Mouse (Mus musculus) c-Kit-negative CD71-positive TER-119-positive erythroid progenitor cells, embryonic 14.5 days (primary cell): Measurements from ENCODE around the gene Surf6.

Experiments used
- DNase-seq: peaks from one replicate; pipeline ENCODE4 v3.0.0-alpha.2; 2013; ENCODE audit warnings: low read depth, low spot score

Surf6 gene

GRCm38 (mm10) chr2:26902467-26903220, at the start of gene Surf6:
Surf6 (minus strand) TSS chr2:26902879.
- peak; percentile 69 for DNase-seq

GRCm38 (mm10) chr2:26952193-26952592, 49.5 kb upstream of the Surf6 start:
- no peak for DNase-seq

GRCm38 (mm10) chr2:26951346-26951905, 48.7 kb upstream of the Surf6 start:
- no peak for DNase-seq

GRCm38 (mm10) chr2:26950411-26950810, 47.7 kb upstream of the Surf6 start:
- DNase-seq: no peak

DNA sequence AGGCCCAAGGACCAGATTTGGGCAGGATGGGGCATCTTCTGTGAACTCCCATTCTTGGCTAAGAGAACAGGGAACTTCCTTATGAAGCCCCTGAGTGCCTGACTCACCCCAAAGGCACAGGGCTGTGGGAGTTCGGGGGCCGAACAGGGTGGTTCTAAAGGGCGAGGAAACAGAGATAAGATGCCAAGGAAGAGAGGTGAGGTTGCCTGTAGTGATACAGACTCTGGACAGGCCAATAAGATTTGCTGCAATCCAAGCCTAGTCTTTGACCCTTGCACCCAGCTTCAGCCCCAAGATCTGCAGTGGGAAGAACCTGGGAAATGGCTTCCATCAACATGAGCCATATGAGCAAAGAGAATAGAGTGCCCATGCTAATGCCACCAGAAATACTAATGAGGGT, 40.6 kb upstream of the Surf6 start:
- DNase-seq: no peak

- no peak for DNase-seq
These were observed 38.9 kb upstream of the Surf6 start for GRCm38 (mm10) chr2:26941539-26941938.

- DNase-seq: no peak
These were observed 33.7 kb upstream of the Surf6 start for GRCm38 (mm10) chr2:26936425-26936824.

GRCm38 (mm10) chr2:26935286-26935685, 32.6 kb upstream of the Surf6 start:
- DNase-seq: no peak

- peak; percentile 90 for DNase-seq
These were observed 30.8 kb upstream of the Surf6 start, which contains the start of the genes Surf4 and Stkld1 for GRCm38 (mm10) chr2:26933304-26934055. Surf4 (minus strand) TSS chr2:26933928. Stkld1 (plus strand) TSS chr2:26934047.

GRCm38 (mm10) chr2:26932473-26933303, 30.0 kb upstream of the Surf6 start:
- DNase-seq: no peak

DNA sequence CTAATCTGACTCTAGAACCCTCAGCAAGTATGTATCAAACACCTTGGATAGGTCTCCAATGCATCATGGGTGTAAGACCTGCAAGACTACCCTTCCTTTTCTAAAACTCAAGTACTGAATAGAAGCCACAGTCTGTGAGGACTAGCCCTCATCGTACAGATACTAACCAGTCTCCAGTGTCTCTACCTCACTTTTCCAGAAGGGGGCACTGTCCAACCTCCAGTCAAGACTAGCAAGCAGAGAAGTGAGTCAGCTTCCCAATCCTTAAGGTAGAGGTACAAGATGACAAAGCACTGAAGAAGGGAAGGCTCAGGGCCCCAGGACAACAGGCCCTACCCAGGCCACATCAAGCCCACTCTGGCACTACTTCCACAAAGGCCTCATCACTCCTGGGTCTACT, 27.7 kb upstream of the Surf6 start:
- peak; percentile 71 for DNase-seq

- DNase-seq: no peak
These were observed 25.2 kb upstream of the Surf6 start for GRCm38 (mm10) chr2:26927745-26928476.

- DNase-seq: no peak
These were observed 19.1 kb upstream of the Surf6 start for GRCm38 (mm10) chr2:26921784-26922183.

- no peak for DNase-seq
These were observed 17.6 kb upstream of the Surf6 start for GRCm38 (mm10) chr2:26920190-26920855.

DNA sequence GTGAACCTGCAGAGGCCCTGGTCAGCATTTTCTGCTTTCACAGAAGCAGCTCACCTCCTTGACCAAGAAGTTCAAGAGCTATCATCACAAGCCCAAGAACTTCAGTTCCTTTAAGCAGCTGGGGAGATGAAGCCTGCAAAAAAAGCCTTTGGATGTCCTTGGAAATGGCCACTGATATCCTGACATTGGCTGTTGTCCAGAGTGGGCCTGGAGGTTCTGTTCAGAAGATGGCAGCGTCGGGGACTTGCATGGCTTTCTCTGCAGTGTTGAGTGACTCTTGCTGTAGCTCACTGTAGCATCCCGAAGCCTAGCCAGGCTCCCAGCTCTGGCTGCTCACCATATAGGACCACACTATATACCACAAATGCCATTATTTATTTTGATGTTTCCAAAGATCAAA, 17.0 kb upstream of the Surf6 start:
- DNase-seq: no peak

GRCm38 (mm10) chr2:26916738-26917137, 14.1 kb upstream of the Surf6 start:
- no peak for DNase-seq

- DNase-seq: no peak
These were observed 13.4 kb upstream of the Surf6 start, which contains the start of the genes Surf2 and Surf1 for GRCm38 (mm10) chr2:26915927-26916728. Surf2 (plus strand) TSS chr2:26916367. Surf1 (minus strand) TSS chr2:26916530.

- DNase-seq: no peak
These were observed 11.7 kb upstream of the Surf6 start for GRCm38 (mm10) chr2:26914148-26914941.
